Mouse (Mus musculus) limb, embryonic 14.5 days (tissue): Measurements from ENCODE around the gene Pgpep1. TPM values are rescaled to one million over a fixed set of nuclear protein-coding genes. Genes with fewer than 3 reads are reported as not detected.

Source experiments
- ATAC-seq: fragments of 200-750 bp; cut with Nextera tagmentation; 2 replicates; pipeline ENCODE4 v1.8.0; 2017; ENCODE audit warnings: low read depth, moderate number of reproducible peaks, moderate TSS enrichment; ENCODE audit not compliant: low FRiP score
- DNase-seq: peaks from one replicate; pipeline ENCODE4 v3.0.0-alpha.2; 2015; ENCODE audit warnings: low spot score
- H3K27ac ChIP-seq: fragments of 300-500 bp; sonication (generic); replicated peaks from 2 replicates; pipeline ENCODE4 v1.5.1; 2014; ENCODE audit warnings: low read depth, mild to moderate bottlenecking, low read length, moderate library complexity, mixed read lengths
- H3K27me3 ChIP-seq: fragments of 300-500 bp; sonication (generic); 2 replicates; pipeline ENCODE4 v1.6.1; 2014; ENCODE audit warnings: low read length, mixed read lengths; ENCODE audit not compliant: control insufficient read depth, insufficient read depth
- H3K36me3 ChIP-seq: fragments of 300-500 bp; sonication (generic); 2 replicates; pipeline ENCODE4 v1.6.1; 2014; ENCODE audit warnings: mild to moderate bottlenecking, low read length, moderate library complexity, mixed read lengths; ENCODE audit not compliant: control insufficient read depth, insufficient read depth
- H3K4me1 ChIP-seq: fragments of 300-500 bp; sonication (generic); 2 replicates; pipeline ENCODE4 v1.6.1; 2014; ENCODE audit warnings: antibody characterized with exemption, low read length, mixed read lengths; ENCODE audit not compliant: control insufficient read depth, insufficient read depth
- H3K4me2 ChIP-seq: fragments of 300-500 bp; sonication (generic); replicated peaks from 2 replicates; pipeline ENCODE4 v1.6.1; 2014; ENCODE audit warnings: low read depth, mild to moderate bottlenecking, low read length, moderate library complexity; ENCODE audit not compliant: severe bottlenecking
- H3K4me3 ChIP-seq: fragments of 300-500 bp; sonication (generic); replicated peaks from 2 replicates; pipeline ENCODE4 v1.5.1; 2014; ENCODE audit warnings: low read length
- H3K9ac ChIP-seq: fragments of 300-500 bp; sonication (generic); 2 replicates; pipeline ENCODE4 v1.6.1; 2014; ENCODE audit warnings: mild to moderate bottlenecking, low read depth, low read length, moderate library complexity; ENCODE audit not compliant: severe bottlenecking
- H3K9me3 ChIP-seq: fragments of 300-500 bp; sonication (generic); 2 replicates; pipeline ENCODE4 v1.6.1; 2016; ENCODE audit warnings: low read length; ENCODE audit not compliant: control insufficient read depth
- POLR2A ChIP-seq: fragments of 200-500 bp; IDR thresholded peaks from 2 replicates; pipeline ENCODE4 v1.8.0; 2012; ENCODE audit warnings: inconsistent platforms, mild to moderate bottlenecking, moderate library complexity, borderline replicate concordance; ENCODE audit not compliant: insufficient read depth, insufficient read length; ENCODE audit errors: extremely low read depth
- WGBS: fragments of 180-500 bp; shearing (Covaris S2); extraction: QIAGEN DNeasy Blood & Tissue Kit; methylation state at CpG from one replicate; pipeline ENCODE4 v1.1.7; 2014; 5-methylcytosine and 5-hydroxymethylcytosine counted together
- polyA plus RNA-seq, 2 experiments: library from polyadenylated mRNA; depleted of rRNA in 1 of 2; stranded (reverse) in 1 of 2; unstranded in 1 of 2; fragments of >200 nt; fragmentation: Nextera tagmentation in 1 of 2; extraction: Ambion mirVana in 1 of 2; gene quantifications; 2 replicates each; pipeline versions ENCODE4 v1.2.1 to v1.2.3; 2012 to 2014

Gene Pgpep1
- polyA plus RNA-seq, 2 experiments: 47.6 to 64.1 TPM

DNA sequence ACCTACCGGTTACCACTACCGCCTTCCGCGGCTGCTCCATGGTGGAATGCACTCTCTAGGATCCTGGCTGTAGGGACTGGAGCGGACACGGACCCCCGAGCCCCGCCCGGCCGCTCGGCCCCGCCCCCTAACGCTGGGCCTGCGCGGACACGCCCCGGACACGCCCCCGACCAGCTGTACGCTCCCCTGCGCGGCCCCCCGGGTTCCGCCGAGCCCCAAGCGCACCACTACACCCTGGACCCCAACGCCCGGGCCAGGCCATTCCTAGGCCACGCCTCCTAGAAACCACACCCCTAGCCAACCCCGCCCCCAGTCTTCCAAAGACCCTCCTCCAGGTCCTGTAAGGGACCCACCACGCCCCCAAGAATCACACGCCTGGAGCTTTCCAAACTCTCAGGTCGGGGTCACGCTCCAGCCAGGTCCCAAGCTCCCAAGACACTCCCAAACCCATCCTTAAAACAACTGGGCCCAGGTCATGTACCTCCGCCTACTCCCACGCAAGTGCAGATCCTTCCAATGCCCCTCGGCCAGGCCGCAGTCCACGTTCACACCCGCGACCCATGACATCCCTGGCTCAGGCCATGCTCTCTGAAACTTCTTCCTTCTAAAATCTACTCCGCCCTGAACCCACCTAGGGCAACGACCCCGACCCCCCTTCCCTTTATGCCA, 450 bp downstream of the Pgpep1 start:
- under 1% methylated on average over 43 of the region's 44 CpGs for WGBS
- peak; percentile 75; the same call in 1 of the 2 replicates for TF ChIP-seq POLR2A

DNA sequence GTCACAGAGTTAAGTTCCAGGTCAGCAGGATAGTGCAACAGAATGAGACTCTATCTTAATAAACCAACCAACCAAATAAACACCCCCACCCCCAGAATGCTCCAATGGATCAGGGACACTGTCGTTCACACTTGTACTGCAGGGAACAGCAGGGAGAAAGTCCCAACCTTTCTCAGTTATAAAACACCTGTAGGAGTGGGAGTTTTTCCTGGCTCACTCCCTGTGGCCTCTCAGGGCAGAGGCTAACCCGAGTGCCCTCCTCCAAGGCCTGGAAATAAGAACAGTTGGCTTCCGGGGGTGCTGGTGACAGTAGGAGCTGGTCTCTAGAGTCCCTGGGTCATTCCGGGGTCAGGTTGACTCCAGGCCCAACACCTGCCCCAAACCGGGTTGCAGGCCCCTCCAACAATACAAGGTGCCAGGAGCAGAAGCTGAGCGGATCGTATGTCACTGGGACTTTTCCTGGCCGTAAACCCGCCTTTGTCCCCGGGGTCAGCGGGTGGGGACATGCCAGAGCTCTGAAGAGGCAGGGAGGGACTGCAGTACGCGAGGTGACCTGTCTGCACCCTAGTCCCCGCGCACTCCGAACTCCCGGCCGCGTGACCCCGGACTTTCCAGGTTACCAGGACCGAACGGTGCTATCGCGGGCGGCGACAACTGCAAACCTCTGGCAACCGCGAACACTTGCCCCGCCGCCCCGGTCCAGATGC, 1.1 kb downstream of the Pgpep1 start:
- TF ChIP-seq POLR2A: no peak
- Histone ChIP-seq H3K27me3 (no peaks in the 10 kb centered on the region), H3K4me3 (peak overlapping the region; percentile 80), H3K27ac (peak overlapping the region; percentile 70), H3K36me3 (peaks cover 25% of the 10 kb centered on the region), H3K4me2 (peak overlapping the region; percentile 95), H3K9me3 (no peaks in the 10 kb centered on the region), H3K4me1 (peaks cover 9% of the 10 kb centered on the region), H3K9ac (peak overlapping the region; percentile 83)
- ATAC-seq (peak; percentile 45), DNase-seq (no peak)
- under 1% methylated on average over 24 of the region's 31 CpGs for WGBS

More for the DNA sequence above, 450 bp downstream of the Pgpep1 start:
- Histone ChIP-seq H3K4me3 (peak overlapping the region; percentile 80), H3K27me3 (no peaks in the 10 kb centered on the region), H3K36me3 (peaks cover 19% of the 10 kb centered on the region), H3K4me1 (peaks cover 9% of the 10 kb centered on the region), H3K9ac (peak overlapping the region; percentile 83), H3K27ac (peak overlapping the region; percentile 70), H3K9me3 (no peaks in the 10 kb centered on the region), H3K4me2 (peak overlapping the region; percentile 95)
- DNase-seq (peak; percentile 95), ATAC-seq (peak; percentile 96)

DNA sequence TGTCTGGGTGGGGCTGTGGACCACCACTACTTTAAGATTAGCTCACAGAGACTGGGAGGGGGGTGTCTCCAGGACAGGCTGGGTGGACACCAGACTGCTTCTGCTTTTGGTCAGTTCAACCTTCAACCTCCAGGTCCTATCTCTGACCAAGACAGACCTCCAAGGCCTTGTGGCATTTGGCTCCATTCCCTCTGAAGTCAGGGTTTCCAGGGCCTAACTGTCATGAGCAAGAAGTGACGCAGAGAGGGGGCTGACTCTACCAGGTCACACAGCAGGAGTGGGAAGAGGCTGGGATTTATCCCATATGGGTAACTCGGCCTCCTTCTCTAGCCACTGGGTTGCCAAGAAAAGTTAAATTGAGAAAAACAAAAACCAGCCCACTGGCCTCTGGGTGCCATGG, 2.4 kb downstream of the Pgpep1 start:
- no peak for ATAC-seq
- Histone ChIP-seq H3K27ac (no peak overlapping the region), H3K36me3 (peaks cover 35% of the 10 kb centered on the region), H3K4me2 (no peak overlapping the region), H3K4me1 (peaks cover 9% of the 10 kb centered on the region), H3K4me3 (no peak overlapping the region), H3K9ac (no peak overlapping the region), H3K9me3 (no peaks in the 10 kb centered on the region), H3K27me3 (no peaks in the 10 kb centered on the region)
- no peak for TF ChIP-seq POLR2A
- 84% methylated on average over 2 of the region's 2 CpGs for WGBS
- no peak for DNase-seq

GRCm38 (mm10) chr8:70657214-70657613, 3.0 kb downstream of the Pgpep1 start:
- Histone ChIP-seq H3K27me3 (no peaks in the 10 kb centered on the region), H3K4me2 (no peak overlapping the region), H3K4me1 (peaks cover 9% of the 10 kb centered on the region), H3K9ac (no peak overlapping the region), H3K36me3 (peaks cover 40% of the 10 kb centered on the region), H3K27ac (no peak overlapping the region), H3K4me3 (no peak overlapping the region), H3K9me3 (no peaks in the 10 kb centered on the region)
- ATAC-seq (no peak), DNase-seq (no peak)
- TF ChIP-seq POLR2A: no peak
- WGBS: 95% methylated on average over 3 of the region's 3 CpGs

- Histone ChIP-seq H3K27ac (no peak overlapping the region), H3K4me2 (no peak overlapping the region), H3K4me1 (peaks cover 9% of the 10 kb centered on the region), H3K27me3 (no peaks in the 10 kb centered on the region), H3K36me3 (peaks cover 49% of the 10 kb centered on the region), H3K4me3 (no peak overlapping the region), H3K9me3 (no peaks in the 10 kb centered on the region), H3K9ac (no peak overlapping the region)
- WGBS: 76% methylated on average over 13 of the region's 13 CpGs
- DNase-seq (no peak), ATAC-seq (no peak)
- TF ChIP-seq POLR2A: no peak
These were observed 3.9 kb downstream of the Pgpep1 start for GRCm38 (mm10) chr8:70656193-70656790.
